Mouse (Mus musculus): ENCODE measurements around the gene Ece1. TPM values are rescaled to one million over a fixed set of nuclear protein-coding genes. Genes with fewer than 3 reads are reported as not detected.

Ece1 gene
- 32.6 and 36.7 TPM in 2 replicates for polyA plus RNA-seq (2016; fragmentation: Nextera tagmentation; extraction: Ambion mirVana)

GRCm38 (mm10) chr4:137862019-137862418 lies at the start of gene Ece1:
Gene Ece1, plus strand, starts transcription at chr4:137862237.
- H3K4me2 ChIP-seq (replicated peaks): peak within 1 kb of the TSS; percentile 82
- WGBS: under 1% methylated on average over 37 of the region's 37 CpGs
- peak within 1 kb of the TSS; percentile 88 for H3K9ac ChIP-seq
- peak within 1 kb of the TSS; percentile 75 for H3K27ac ChIP-seq
- no peaks in the 10 kb centered on the region for H3K36me3 ChIP-seq
- ATAC-seq (ENCODE audit: insufficient number of reproducible peaks, insufficient read depth, low FRiP score, low TSS enrichment): peak; percentile 90
- no peaks in the 10 kb centered on the region for H3K9me3 ChIP-seq
- no peaks in the 10 kb centered on the region for H3K27me3 ChIP-seq
- H3K4me3 ChIP-seq: peak within 1 kb of the TSS; percentile 81
- peaks cover 52% of the 10 kb centered on the region for H3K4me1 ChIP-seq

- Histone ChIP-seq H3K4me1 (no peaks in the 10 kb centered on the region), H3K9me3 (no peaks in the 10 kb centered on the region), H3K9ac (no peak overlapping the region), H3K27me3 (no peaks in the 10 kb centered on the region), H3K4me2 (replicated peaks) (no peak overlapping the region), H3K27ac (no peak overlapping the region), H3K4me3 (no peak overlapping the region), H3K36me3 (no peaks in the 10 kb centered on the region)
- 48% methylated on average over 13 of the region's 13 CpGs for WGBS
- ATAC-seq (ENCODE audit: insufficient number of reproducible peaks, insufficient read depth, low FRiP score, low TSS enrichment): no peak
These were observed 48.9 kb upstream of the Ece1 start for GRCm38 (mm10) chr4:137812946-137813708.

- no peak overlapping the region for H3K9ac ChIP-seq
- H3K9me3 ChIP-seq: no peaks in the 10 kb centered on the region
- WGBS: 74% methylated on average over 7 of the region's 7 CpGs
- H3K4me2 ChIP-seq (replicated peaks): no peak overlapping the region
- no peaks in the 10 kb centered on the region for H3K27me3 ChIP-seq
- no peaks in the 10 kb centered on the region for H3K4me1 ChIP-seq
- no peak overlapping the region for H3K4me3 ChIP-seq
- H3K36me3 ChIP-seq: no peaks in the 10 kb centered on the region
- no peak for ATAC-seq (ENCODE audit: insufficient number of reproducible peaks, insufficient read depth, low FRiP score, low TSS enrichment)
- no peak overlapping the region for H3K27ac ChIP-seq
These were observed 47.9 kb upstream of the Ece1 start for GRCm38 (mm10) chr4:137814140-137814539.

DNA sequence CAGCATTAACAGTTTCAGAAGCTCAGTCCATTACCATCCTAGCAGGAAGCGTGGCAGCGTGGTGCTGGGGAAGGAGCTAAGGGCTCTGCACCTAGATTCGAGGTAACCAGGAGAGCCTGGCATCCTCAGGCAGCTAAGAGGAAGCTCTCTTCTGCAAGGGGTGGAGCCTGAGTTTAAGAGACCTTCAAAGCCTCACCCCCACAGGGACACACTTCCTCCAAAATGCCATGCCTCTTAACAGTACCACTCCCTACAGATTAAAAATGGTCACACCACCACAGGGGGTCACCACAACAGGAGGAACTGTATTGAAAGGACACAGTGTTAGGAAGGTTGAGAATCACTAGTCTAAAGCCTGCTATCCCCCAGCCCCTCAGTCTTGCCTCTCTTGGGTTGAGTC lies 46.6 kb upstream of the Ece1 start:
- Histone ChIP-seq H3K9ac (no peak overlapping the region), H3K4me1 (no peaks in the 10 kb centered on the region), H3K9me3 (no peaks in the 10 kb centered on the region), H3K27ac (no peak overlapping the region), H3K27me3 (no peaks in the 10 kb centered on the region), H3K36me3 (no peaks in the 10 kb centered on the region), H3K4me2 (replicated peaks) (no peak overlapping the region), H3K4me3 (no peak overlapping the region)
- WGBS: 74% methylated on average over 3 of the region's 3 CpGs
- no peak for ATAC-seq (ENCODE audit: insufficient number of reproducible peaks, insufficient read depth, low FRiP score, low TSS enrichment)

- no peaks in the 10 kb centered on the region for H3K36me3 ChIP-seq
- ATAC-seq (ENCODE audit: insufficient number of reproducible peaks, insufficient read depth, low FRiP score, low TSS enrichment): no peak
- H3K4me1 ChIP-seq: no peaks in the 10 kb centered on the region
- 71% methylated on average over 7 of the region's 7 CpGs for WGBS
- no peak overlapping the region for H3K27ac ChIP-seq
- no peaks in the 10 kb centered on the region for H3K9me3 ChIP-seq
- H3K9ac ChIP-seq: no peak overlapping the region
- no peaks in the 10 kb centered on the region for H3K27me3 ChIP-seq
- H3K4me2 ChIP-seq (replicated peaks): no peak overlapping the region
- no peak overlapping the region for H3K4me3 ChIP-seq
These were observed 45.8 kb upstream of the Ece1 start for GRCm38 (mm10) chr4:137816216-137816615.

- no peaks in the 10 kb centered on the region for H3K27me3 ChIP-seq
- no peak overlapping the region for H3K9ac ChIP-seq
- no peaks in the 10 kb centered on the region for H3K9me3 ChIP-seq
- no peak overlapping the region for H3K27ac ChIP-seq
- no peaks in the 10 kb centered on the region for H3K4me1 ChIP-seq
- H3K36me3 ChIP-seq: no peaks in the 10 kb centered on the region
- ATAC-seq (ENCODE audit: insufficient number of reproducible peaks, insufficient read depth, low FRiP score, low TSS enrichment): no peak
- H3K4me2 ChIP-seq (replicated peaks): no peak overlapping the region
- H3K4me3 ChIP-seq: no peak overlapping the region
- WGBS: 83% methylated on average over 3 of the region's 3 CpGs
These were observed 43.7 kb upstream of the Ece1 start for GRCm38 (mm10) chr4:137818341-137818740.

DNA sequence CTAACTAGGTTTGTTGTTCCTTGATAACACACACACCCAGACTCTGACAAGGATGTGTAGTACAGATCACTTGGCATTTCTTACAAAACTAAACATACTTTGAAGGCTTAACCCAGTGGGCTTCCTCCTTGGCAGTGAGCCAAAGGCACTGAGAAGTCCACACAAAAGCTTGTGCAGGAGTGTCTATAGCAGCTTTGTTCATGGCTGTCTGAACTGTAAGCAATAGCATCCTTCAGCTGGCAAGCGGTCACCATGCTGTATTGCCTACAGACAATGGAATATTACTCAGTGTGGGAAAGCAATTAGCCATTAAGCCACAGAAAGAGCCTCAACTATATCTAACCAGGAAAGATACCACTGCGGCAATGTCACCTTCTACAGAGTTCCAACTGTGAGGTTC lies 42.5 kb upstream of the Ece1 start:
- H3K27ac ChIP-seq: no peak overlapping the region
- H3K4me3 ChIP-seq: no peak overlapping the region
- no peak overlapping the region for H3K4me2 ChIP-seq (replicated peaks)
- ATAC-seq (ENCODE audit: insufficient number of reproducible peaks, insufficient read depth, low FRiP score, low TSS enrichment): no peak
- H3K9me3 ChIP-seq: no peaks in the 10 kb centered on the region
- H3K27me3 ChIP-seq: no peaks in the 10 kb centered on the region
- no peak overlapping the region for H3K9ac ChIP-seq
- no peaks in the 10 kb centered on the region for H3K4me1 ChIP-seq
- 88% methylated on average over 2 of the region's 2 CpGs for WGBS
- H3K36me3 ChIP-seq: no peaks in the 10 kb centered on the region

DNA sequence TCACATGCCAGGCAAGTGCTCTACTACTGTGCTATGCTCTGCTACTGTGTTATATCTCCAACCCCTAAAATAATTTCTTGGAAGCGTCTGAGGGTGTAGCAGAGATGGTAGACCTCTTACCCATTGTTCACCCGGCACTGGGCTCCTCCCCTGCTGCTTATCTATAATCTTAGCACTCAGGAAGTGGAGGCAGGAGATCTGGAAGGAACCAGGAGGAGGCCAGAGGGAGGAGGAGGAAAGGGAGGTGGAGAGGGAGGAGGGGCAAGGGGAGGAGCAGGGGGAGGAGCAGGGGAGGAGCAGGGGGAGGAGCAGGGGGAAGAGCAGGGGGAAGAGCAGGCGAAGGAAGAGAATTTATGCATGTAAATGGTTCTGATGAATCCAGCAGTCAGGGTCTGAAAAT lies 41.3 kb upstream of the Ece1 start:
- H3K4me3 ChIP-seq: no peak overlapping the region

DNA sequence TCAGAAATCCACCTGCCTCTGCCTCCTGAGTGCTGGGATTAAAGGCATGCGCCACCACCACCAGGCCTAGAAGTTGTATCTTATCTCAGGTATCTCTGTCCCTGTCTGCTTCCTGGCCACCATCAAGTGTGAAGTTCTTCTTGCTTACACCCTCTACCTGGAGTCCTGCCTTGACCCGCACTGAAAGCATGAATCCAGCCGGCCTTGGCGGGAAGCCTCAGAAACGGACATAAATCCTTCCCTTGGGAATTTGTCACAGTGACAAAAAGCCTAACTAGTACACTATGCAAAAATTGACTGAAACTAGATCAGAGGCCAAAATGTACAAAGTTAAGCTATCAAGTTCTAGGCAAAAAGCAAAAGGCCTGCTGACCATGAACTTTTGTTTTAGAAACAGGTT lies 39.5 kb upstream of the Ece1 start:
- 91% methylated on average over 5 of the region's 5 CpGs for WGBS
- H3K27ac ChIP-seq: no peak overlapping the region
- no peaks in the 10 kb centered on the region for H3K36me3 ChIP-seq
- H3K4me2 ChIP-seq (replicated peaks): no peak overlapping the region
- no peak overlapping the region for H3K4me3 ChIP-seq
- H3K4me1 ChIP-seq: no peaks in the 10 kb centered on the region
- no peak for ATAC-seq (ENCODE audit: insufficient number of reproducible peaks, insufficient read depth, low FRiP score, low TSS enrichment)
- no peak overlapping the region for H3K9ac ChIP-seq
- no peaks in the 10 kb centered on the region for H3K9me3 ChIP-seq
- H3K27me3 ChIP-seq: no peaks in the 10 kb centered on the region

More for the DNA sequence above, 41.3 kb upstream of the Ece1 start:
- no peak for ATAC-seq (ENCODE audit: insufficient number of reproducible peaks, insufficient read depth, low FRiP score, low TSS enrichment)
- WGBS: 62% methylated on average over 3 of the region's 3 CpGs
- H3K4me2 ChIP-seq (replicated peaks): no peak overlapping the region
- no peaks in the 10 kb centered on the region for H3K9me3 ChIP-seq
- H3K27ac ChIP-seq: no peak overlapping the region
- H3K27me3 ChIP-seq: no peaks in the 10 kb centered on the region
- H3K4me1 ChIP-seq: no peaks in the 10 kb centered on the region
- no peaks in the 10 kb centered on the region for H3K36me3 ChIP-seq
- H3K9ac ChIP-seq: no peak overlapping the region

DNA sequence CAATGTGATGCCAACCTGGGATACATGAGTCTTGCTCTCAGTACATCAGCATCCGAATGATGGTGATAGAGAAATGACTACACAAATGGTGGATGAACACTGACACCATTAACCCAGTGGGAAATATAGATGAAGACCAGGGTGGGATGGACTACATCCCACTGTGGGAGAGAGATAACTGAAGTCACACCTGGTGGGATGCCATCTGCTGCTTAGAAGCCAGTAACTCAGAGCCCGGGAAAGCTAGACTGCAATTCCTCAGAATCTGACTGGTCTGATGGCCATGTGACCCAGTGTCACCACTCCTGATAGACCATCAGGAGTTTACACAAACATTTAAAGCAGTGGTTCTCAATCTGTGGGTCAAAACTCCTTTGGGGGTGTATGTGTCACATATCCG lies 38.5 kb upstream of the Ece1 start:
- 83% methylated on average over 3 of the region's 3 CpGs for WGBS

GRCm38 (mm10) chr4:137824881-137825280 lies 37.2 kb upstream of the Ece1 start:
- Histone ChIP-seq H3K9me3 (no peaks in the 10 kb centered on the region), H3K9ac (no peak overlapping the region), H3K36me3 (no peaks in the 10 kb centered on the region), H3K27ac (no peak overlapping the region), H3K4me3 (no peak overlapping the region), H3K27me3 (peaks cover 10% of the 10 kb centered on the region; the same call in 1 of the 2 replicates), H3K4me2 (replicated peaks) (no peak overlapping the region), H3K4me1 (no peaks in the 10 kb centered on the region)
- ATAC-seq (ENCODE audit: insufficient number of reproducible peaks, insufficient read depth, low FRiP score, low TSS enrichment): no peak
- 85% methylated on average over 2 of the region's 2 CpGs for WGBS

More for the DNA sequence above, 38.5 kb upstream of the Ece1 start:
- peaks cover 1% of the 10 kb centered on the region; the same call in 1 of the 2 replicates for H3K27me3 ChIP-seq
- no peaks in the 10 kb centered on the region for H3K4me1 ChIP-seq
- H3K27ac ChIP-seq: no peak overlapping the region
- H3K4me3 ChIP-seq: no peak overlapping the region
- no peak for ATAC-seq (ENCODE audit: insufficient number of reproducible peaks, insufficient read depth, low FRiP score, low TSS enrichment)
- H3K36me3 ChIP-seq: no peaks in the 10 kb centered on the region
- H3K9me3 ChIP-seq: no peaks in the 10 kb centered on the region
- no peak overlapping the region for H3K4me2 ChIP-seq (replicated peaks)
- H3K9ac ChIP-seq: no peak overlapping the region

- Histone ChIP-seq H3K27ac (no peak overlapping the region), H3K9ac (no peak overlapping the region), H3K4me3 (no peak overlapping the region), H3K27me3 (peaks cover 18% of the 10 kb centered on the region; the same call in 1 of the 2 replicates), H3K36me3 (no peaks in the 10 kb centered on the region), H3K4me1 (peaks cover 3% of the 10 kb centered on the region; the same call in 1 of the 2 replicates), H3K4me2 (replicated peaks) (no peak overlapping the region), H3K9me3 (no peaks in the 10 kb centered on the region)
- 12% methylated on average over 6 of the region's 6 CpGs for WGBS
- no peak for ATAC-seq (ENCODE audit: insufficient number of reproducible peaks, insufficient read depth, low FRiP score, low TSS enrichment)
These were observed 31.7 kb upstream of the Ece1 start for GRCm38 (mm10) chr4:137830380-137830779.
